Mouse (Mus musculus) hindbrain, embryonic 11.5 days (tissue): ENCODE data around the gene Llgl2. TPM values are rescaled to one million over a fixed set of nuclear protein-coding genes. Genes with fewer than 3 reads are reported as not detected.
A peak's percentile ranks its signal among the peaks of the same experiment; 100 is the strongest.

ENCODE experiments used
- ATAC-seq: fragments of 200-750 bp; cut with Nextera tagmentation; 2 replicates; pipeline ENCODE4 v1.8.0; 2017; ENCODE audit warnings: mild to moderate bottlenecking, moderate TSS enrichment, moderate library complexity; ENCODE audit not compliant: low FRiP score
- DNase-seq: peaks from one replicate; pipeline ENCODE4 v3.0.0-alpha.2; 2015; ENCODE audit warnings: low spot score
- H3K27ac ChIP-seq: fragments of 300-500 bp; sonication (generic); 2 replicates; pipeline ENCODE4 v1.5.1; 2014; ENCODE audit warnings: mild to moderate bottlenecking, low read depth, low read length
- H3K27me3 ChIP-seq: fragments of 300-500 bp; sonication (generic); 2 replicates; pipeline ENCODE4 v1.6.1; 2014; ENCODE audit warnings: mild to moderate bottlenecking, low read length, moderate library complexity, mixed read lengths; ENCODE audit not compliant: control insufficient read depth, insufficient read depth
- H3K36me3 ChIP-seq: fragments of 300-500 bp; sonication (generic); 2 replicates; pipeline ENCODE4 v1.6.1; 2014; ENCODE audit warnings: mild to moderate bottlenecking, low read length, moderate library complexity, mixed read lengths; ENCODE audit not compliant: control insufficient read depth, insufficient read depth
- H3K4me1 ChIP-seq: fragments of 300-500 bp; sonication (generic); replicated peaks from 2 replicates; pipeline ENCODE4 v1.6.1; 2014; ENCODE audit warnings: low read length, mixed read lengths; ENCODE audit not compliant: control insufficient read depth, insufficient read depth
- H3K4me2 ChIP-seq: fragments of 300-500 bp; sonication (generic); replicated peaks from 2 replicates; pipeline ENCODE4 v1.6.1; 2014; ENCODE audit warnings: mild to moderate bottlenecking, low read depth, low read length
- H3K4me3 ChIP-seq: fragments of 300-500 bp; sonication (generic); 2 replicates; pipeline ENCODE4 v1.5.1; 2014; ENCODE audit warnings: low read depth, low read length
- H3K9ac ChIP-seq: fragments of 300-500 bp; sonication (generic); 2 replicates; pipeline ENCODE4 v1.6.1; 2014; ENCODE audit warnings: low read depth, low read length
- H3K9me3 ChIP-seq: fragments of 300-500 bp; sonication (generic); 2 replicates; pipeline ENCODE4 v1.6.1; 2016; ENCODE audit warnings: low read length; ENCODE audit not compliant: control insufficient read depth
- WGBS: fragments of 180-500 bp; shearing (Covaris S2); extraction: QIAGEN DNeasy Blood & Tissue Kit; methylation state at CpG from one replicate; pipeline ENCODE4 v1.1.7; 2014; 5-methylcytosine and 5-hydroxymethylcytosine counted together
- polyA plus RNA-seq: library from polyadenylated mRNA; unstranded; fragments of >200 nt; fragmentation: Nextera tagmentation; extraction: Ambion mirVana; gene quantifications from 2 replicates; pipeline ENCODE4 v1.2.1, GENCODE M21; 2014

Llgl2 gene
- polyA plus RNA-seq, 1 experiment from 2014 or later: 3.8 TPM

DNA sequence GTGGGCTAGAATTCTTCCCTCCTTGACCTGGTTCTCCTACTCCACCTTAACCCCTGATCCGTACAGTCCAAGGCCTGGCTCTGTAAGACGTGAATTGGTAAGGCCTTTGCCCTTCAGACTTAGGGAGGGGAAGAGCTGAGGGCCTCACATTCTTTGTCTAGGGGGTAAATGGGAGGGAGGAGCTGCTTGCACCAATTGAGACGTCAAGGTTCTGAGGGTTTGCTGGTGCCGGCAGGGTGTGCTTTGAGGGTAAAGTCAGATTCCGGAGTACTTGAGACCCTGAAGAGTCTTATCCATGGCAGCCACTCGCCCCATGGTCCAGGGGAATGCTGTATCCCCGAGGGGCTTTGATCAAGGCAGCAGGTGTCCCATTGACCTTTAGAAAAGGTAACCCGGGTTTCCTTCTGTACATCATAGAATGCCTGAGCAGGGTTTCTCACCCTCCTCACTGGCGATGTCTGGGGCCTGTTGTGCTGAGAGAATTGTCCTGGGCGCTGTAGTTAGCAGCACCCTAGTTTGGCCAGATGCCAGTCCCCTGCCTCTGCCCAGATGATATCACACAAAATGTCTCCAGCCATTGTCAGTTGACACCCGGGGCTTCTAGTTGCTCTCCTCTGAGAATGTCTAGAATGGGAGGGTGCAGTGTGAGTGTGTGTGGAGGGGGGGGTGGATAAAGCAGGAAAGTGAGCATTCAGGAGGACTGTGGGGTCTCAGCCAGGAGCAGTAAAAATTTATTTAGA, 13.0 kb downstream of the Llgl2 start:
- WGBS: 42% methylated on average over 11 of the region's 11 CpGs
- Histone ChIP-seq H3K4me1 (peaks cover 6% of the 10 kb centered on the region), H3K27me3 (no peaks in the 10 kb centered on the region; the same call in 1 of the 2 replicates), H3K27ac (no peak overlapping the region), H3K9ac (no peak overlapping the region), H3K36me3 (no peaks in the 10 kb centered on the region), H3K9me3 (no peaks in the 10 kb centered on the region), H3K4me2 (no peak overlapping the region), H3K4me3 (no peak overlapping the region)
- no peak for ATAC-seq
- no peak for DNase-seq

DNA sequence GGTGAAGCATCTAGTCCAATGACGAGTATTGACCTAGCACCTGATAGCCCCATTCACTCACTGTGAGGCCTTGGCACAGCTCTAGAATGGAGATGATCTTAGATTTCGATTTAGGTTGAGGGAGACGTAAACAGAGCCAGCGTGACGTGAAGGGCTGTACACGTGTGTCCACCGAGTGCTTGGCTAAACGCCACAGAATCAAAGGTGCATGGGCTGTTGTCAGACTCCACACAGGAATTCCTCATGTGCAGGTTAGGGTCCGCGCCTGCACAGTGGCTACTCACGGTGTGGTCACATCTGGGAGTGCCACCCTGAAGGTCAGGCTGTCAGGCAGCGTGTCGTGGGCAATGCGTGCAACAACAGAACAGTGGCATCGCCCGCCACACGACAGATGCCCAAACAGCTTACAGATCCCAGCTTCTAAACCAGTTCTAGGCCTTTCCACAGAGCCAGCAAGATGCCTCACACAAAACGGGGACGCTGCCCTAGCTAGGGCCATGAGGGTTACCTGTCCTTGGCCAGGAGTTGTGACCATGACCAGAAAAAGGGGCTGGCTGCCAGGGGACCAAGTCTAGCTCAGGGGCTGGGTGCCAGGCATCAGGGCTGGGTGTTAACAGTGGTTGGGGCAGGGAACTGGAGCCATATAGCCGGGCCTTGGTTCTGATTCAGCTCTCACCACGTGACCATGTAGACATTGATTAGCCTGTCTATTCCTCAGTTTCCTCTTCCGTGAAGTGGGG, 13.9 kb downstream of the Llgl2 start:
- no peak overlapping the region for H3K4me2 ChIP-seq
- H3K27ac ChIP-seq: no peak overlapping the region
- H3K9ac ChIP-seq: no peak overlapping the region
- 95% methylated on average over 22 of the region's 22 CpGs for WGBS
- no peaks in the 10 kb centered on the region for H3K36me3 ChIP-seq
- DNase-seq (no peak), ATAC-seq (no peak)
- H3K27me3 ChIP-seq: no peaks in the 10 kb centered on the region
- no peaks in the 10 kb centered on the region for H3K9me3 ChIP-seq
- peaks cover 2% of the 10 kb centered on the region for H3K4me1 ChIP-seq
- H3K4me3 ChIP-seq: no peak overlapping the region

DNA sequence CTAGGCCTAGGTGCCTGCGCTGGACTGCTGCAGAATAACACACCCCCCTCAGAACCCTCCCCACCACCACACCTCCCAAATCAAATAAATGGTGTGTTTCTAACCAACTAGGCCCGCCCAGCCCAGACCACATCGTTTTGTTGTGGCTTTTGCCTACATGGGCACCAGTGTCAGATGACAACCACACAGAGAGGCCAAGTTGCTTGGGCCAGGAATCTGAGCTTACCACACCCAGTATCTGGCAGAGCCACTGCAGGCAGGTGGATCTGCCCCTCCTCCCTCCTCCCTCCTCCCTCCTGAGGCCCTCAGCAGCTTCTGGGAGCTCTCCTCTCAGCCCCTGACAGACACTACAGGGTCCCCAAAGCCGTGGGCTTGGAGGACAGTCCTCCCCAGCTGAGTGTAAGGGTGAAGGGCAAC, 15.1 kb downstream of the Llgl2 start:
- Histone ChIP-seq H3K4me1 (no peaks in the 10 kb centered on the region), H3K9me3 (no peaks in the 10 kb centered on the region), H3K4me3 (no peak overlapping the region), H3K9ac (no peak overlapping the region), H3K36me3 (no peaks in the 10 kb centered on the region), H3K4me2 (no peak overlapping the region), H3K27ac (no peak overlapping the region), H3K27me3 (no peaks in the 10 kb centered on the region)
- no peak for DNase-seq
- ATAC-seq: no peak
- WGBS: 69% methylated on average over 3 of the region's 4 CpGs

DNA sequence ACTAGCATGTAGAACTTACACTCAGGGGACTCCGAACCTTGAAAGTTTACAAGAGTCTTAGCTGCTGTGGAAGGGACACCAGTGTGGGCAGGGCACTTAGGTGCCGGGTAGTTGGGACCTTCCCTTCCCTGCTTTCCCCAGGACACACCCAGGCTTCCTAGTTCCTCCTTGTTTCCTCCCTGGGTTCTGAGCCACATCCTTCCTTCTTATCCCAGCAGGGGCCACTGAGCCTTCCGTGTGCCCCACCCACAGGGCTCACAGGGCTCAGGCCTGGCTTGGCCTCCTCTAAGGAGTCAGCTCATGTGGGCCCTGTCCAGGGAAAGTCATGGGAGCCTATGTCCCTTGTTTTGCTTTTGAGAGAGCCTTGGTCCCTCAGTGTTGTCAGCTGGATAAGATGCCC, 15.9 kb downstream of the Llgl2 start:
- no peak overlapping the region for H3K27ac ChIP-seq
- no peaks in the 10 kb centered on the region for H3K27me3 ChIP-seq
- no peaks in the 10 kb centered on the region for H3K9me3 ChIP-seq
- no peaks in the 10 kb centered on the region; the same call in 1 of the 2 replicates for H3K4me1 ChIP-seq
- no peak for DNase-seq
- no peak overlapping the region for H3K4me2 ChIP-seq
- ATAC-seq: no peak
- H3K36me3 ChIP-seq: no peaks in the 10 kb centered on the region
- H3K9ac ChIP-seq: no peak overlapping the region
- H3K4me3 ChIP-seq: no peak overlapping the region
- 62% methylated on average over 3 of the region's 3 CpGs for WGBS

DNA sequence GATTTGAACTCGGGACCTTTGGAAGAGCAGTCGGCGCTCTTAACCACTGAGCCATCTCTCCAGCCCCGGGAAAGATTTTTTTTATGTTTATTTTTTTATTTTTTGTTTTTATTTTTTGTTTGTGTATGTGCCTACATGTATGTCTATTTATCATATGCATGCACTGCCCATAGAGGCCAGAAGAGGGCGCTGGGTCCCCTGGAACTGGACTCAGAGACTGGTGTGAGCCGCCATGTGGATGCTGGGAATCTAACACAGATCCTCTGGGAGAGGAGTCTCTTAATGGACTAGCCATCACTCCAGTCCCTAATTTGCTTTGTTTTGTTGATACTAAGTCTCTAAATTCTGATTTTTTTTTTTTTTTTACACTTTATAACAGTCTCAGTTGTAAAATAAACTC, 17.2 kb downstream of the Llgl2 start:
- Histone ChIP-seq H3K9ac (no peak overlapping the region), H3K4me1 (no peaks in the 10 kb centered on the region; the same call in 1 of the 2 replicates), H3K4me3 (no peak overlapping the region), H3K4me2 (no peak overlapping the region), H3K27ac (no peak overlapping the region), H3K27me3 (no peaks in the 10 kb centered on the region), H3K36me3 (no peaks in the 10 kb centered on the region), H3K9me3 (no peaks in the 10 kb centered on the region)
- ATAC-seq (no peak), DNase-seq (no peak)
- WGBS: 85% methylated on average over 6 of the region's 6 CpGs

DNA sequence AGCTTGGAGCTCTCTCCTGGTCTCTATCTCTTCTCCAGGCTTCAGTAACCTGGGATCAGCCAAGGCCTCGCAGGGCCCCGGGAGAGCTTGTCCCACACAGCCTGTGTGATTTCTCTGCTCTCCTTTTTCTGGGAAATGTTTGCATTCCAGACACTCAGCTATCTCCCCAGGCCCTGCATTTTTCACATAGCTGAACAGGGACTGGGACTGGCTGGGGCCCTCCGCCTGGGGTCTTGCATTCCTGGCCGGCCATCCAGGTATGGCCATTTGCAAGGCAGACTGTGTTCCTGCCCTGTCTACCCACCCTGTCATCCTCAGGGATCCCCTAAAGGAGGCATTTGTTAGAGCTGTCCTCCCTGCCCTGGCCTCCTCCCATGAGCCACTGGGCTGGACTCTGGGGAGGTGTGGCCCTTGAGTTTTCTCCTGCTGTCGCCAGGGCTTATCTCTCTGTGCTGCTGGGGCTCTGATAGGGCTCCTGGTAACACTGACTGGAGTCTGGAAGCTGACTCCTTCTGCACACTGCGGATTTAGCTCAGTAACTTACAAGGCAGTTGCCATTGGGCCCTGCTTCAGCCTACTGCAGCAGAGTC, 18.2 kb downstream of the Llgl2 start:
- no peak for DNase-seq
- Histone ChIP-seq H3K4me2 (no peak overlapping the region), H3K9ac (no peak overlapping the region), H3K27ac (peak overlapping the region; percentile 17; the same call in 1 of the 2 replicates), H3K4me1 (no peaks in the 10 kb centered on the region; the same call in 1 of the 2 replicates), H3K4me3 (no peak overlapping the region), H3K27me3 (no peaks in the 10 kb centered on the region), H3K9me3 (no peaks in the 10 kb centered on the region), H3K36me3 (no peaks in the 10 kb centered on the region)
- no peak for ATAC-seq
- WGBS: 29% methylated on average over 6 of the region's 6 CpGs

DNA sequence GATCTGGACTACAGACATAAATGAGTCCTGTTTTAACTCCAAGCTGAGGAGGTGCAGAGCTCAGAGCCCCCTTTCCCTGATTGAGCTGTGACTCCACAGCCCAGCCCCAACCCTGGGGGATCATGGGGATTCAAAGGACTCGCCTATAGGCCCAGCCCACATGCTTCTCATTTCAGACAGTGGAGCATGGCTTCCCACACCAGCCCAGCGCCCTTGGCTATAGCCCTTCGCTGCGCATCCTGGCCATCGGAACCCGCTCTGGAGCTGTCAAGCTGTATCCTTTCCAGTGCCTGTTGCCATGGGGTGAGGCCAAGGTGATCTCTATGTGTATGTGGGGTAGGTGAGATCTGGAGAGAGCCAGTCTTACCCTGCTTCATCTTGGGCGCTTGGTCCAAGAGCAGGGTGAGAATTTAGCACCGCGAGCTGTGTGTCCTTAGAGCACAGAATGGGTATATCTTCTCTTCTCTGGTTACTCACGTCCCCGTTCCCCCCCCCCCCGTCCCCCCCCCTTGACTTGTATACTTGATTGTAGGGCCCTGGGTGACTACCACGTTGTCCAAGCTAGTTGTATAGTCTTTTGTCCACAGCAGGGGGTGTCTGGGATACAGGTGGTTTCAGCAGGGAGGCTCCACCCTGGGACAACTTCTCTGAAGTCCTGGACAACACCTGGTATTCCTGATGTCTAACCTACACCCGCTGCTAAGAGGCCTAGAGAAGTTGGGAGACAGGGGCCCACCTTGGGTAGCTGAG, 19.5 kb downstream of the Llgl2 start:
- no peaks in the 10 kb centered on the region; the same call in 1 of the 2 replicates for H3K4me1 ChIP-seq
- H3K4me2 ChIP-seq: no peak overlapping the region
- no peaks in the 10 kb centered on the region for H3K27me3 ChIP-seq
- ATAC-seq: no peak
- H3K9ac ChIP-seq: no peak overlapping the region
- no peaks in the 10 kb centered on the region for H3K36me3 ChIP-seq
- no peak overlapping the region for H3K27ac ChIP-seq
- 84% methylated on average over 11 of the region's 14 CpGs for WGBS
- H3K4me3 ChIP-seq: no peak overlapping the region
- DNase-seq: no peak
- H3K9me3 ChIP-seq: no peaks in the 10 kb centered on the region

DNA sequence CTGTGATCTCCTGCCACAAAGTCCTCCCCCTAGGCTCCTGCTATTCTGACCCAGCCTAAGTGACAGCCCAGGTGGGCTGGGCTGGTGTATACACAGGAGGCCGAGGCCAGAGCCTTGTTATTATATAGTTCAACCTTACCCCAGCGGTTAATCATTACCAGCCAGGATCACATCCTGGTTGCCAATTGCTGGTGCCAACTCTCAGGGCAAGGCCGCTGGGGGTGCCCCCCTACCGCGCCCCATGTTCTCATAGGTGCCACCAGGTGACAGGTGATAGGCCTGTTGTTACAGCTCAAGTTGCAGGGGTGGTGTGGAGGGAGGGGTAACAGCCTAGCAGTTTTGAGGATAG, 20.0 kb downstream of the Llgl2 start:
- Histone ChIP-seq H3K4me1 (no peaks in the 10 kb centered on the region; the same call in 1 of the 2 replicates), H3K27me3 (no peaks in the 10 kb centered on the region), H3K9ac (no peak overlapping the region), H3K4me3 (no peak overlapping the region), H3K9me3 (no peaks in the 10 kb centered on the region), H3K4me2 (no peak overlapping the region), H3K36me3 (no peaks in the 10 kb centered on the region), H3K27ac (no peak overlapping the region)
- 92% methylated on average over 5 of the region's 5 CpGs for WGBS
- ATAC-seq (no peak), DNase-seq (no peak)
